Mouse (Mus musculus) neural tube, embryonic 15.5 days (tissue): ENCODE measurements at regions not wholly inside any gene's neighbourhood (a gene's known extent, or its start where the extent isn't known, plus 50 kb on each side); places are given as distances from the start of the nearest gene placed in this dataset.

Source experiments
- ATAC-seq: fragments of 200-750 bp; cut with Nextera tagmentation; 2 replicates; pipeline ENCODE4 v1.8.0; 2017; ENCODE audit warnings: mild to moderate bottlenecking, moderate TSS enrichment, moderate library complexity; ENCODE audit not compliant: low FRiP score
- H3K27ac ChIP-seq: fragments of 300-500 bp; sonication (generic); replicated peaks from 2 replicates; pipeline ENCODE4 v1.5.1; 2015; ENCODE audit warnings: mild to moderate bottlenecking, inconsistent platforms
- H3K27me3 ChIP-seq: fragments of 300-500 bp; sonication (generic); replicated peaks from 2 replicates; pipeline ENCODE4 v1.6.1; 2015; ENCODE audit warnings: inconsistent platforms
- H3K36me3 ChIP-seq: fragments of 300-500 bp; sonication (generic); 2 replicates; pipeline ENCODE4 v1.6.1; 2015; ENCODE audit warnings: inconsistent platforms
- H3K4me1 ChIP-seq: fragments of 300-500 bp; sonication (generic); 2 replicates; pipeline ENCODE4 v1.6.1; 2015; ENCODE audit warnings: inconsistent platforms
- H3K4me2 ChIP-seq: fragments of 300-500 bp; sonication (generic); 2 replicates; pipeline ENCODE4 v1.6.1; 2015; ENCODE audit warnings: inconsistent platforms, mild to moderate bottlenecking, moderate library complexity
- H3K4me3 ChIP-seq: fragments of 300-500 bp; sonication (generic); replicated peaks from 2 replicates; pipeline ENCODE4 v1.5.1; 2015; ENCODE audit warnings: mild to moderate bottlenecking, inconsistent platforms
- H3K9ac ChIP-seq: fragments of 300-500 bp; sonication (generic); replicated peaks from 2 replicates; pipeline ENCODE4 v1.6.1; 2015; ENCODE audit warnings: mild to moderate bottlenecking, inconsistent platforms
- H3K9me3 ChIP-seq: fragments of 300-500 bp; sonication (generic); replicated peaks from 2 replicates; pipeline ENCODE4 v1.6.1; 2016; ENCODE audit warnings: inconsistent platforms
- WGBS: fragments of 180-500 bp; shearing (Covaris S2); methylation state at CpG from one replicate; pipeline ENCODE4 v1.1.7; 2015; ENCODE audit warnings: mixed read lengths; 5-methylcytosine and 5-hydroxymethylcytosine counted together

DNA sequence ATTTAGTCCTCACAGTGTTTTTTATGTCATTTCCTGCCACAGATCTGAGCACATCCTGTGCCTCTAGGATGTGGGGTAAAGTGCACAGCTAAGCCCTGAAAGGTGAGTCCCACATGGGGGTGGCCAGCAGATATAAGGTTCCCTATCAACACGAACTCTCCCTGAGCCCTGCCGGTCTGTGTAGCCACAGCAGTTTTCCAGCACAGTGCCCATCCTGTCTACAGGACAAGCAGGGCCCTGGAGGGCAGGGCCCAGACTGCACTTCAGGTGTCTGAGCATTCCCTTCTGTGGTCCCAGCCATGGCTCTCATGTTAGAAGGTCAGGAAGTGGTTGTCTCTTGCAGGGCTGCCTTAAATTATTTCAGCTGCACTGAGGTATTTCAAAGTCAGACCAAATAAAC is 104.3 kb upstream of the Klf13 start:
- no peaks in the 10 kb centered on the region for H3K9me3 ChIP-seq
- no peak overlapping the region for H3K4me2 ChIP-seq
- no peak overlapping the region for H3K9ac ChIP-seq
- no peak for ATAC-seq
- no peak overlapping the region for H3K4me3 ChIP-seq
- H3K4me1 ChIP-seq, result peaks cover under 1% of the 10 kb centered on the region; the same call in 1 of the 2 replicates
- H3K36me3 ChIP-seq, result no peaks in the 10 kb centered on the region
- no peaks in the 10 kb centered on the region for H3K27me3 ChIP-seq
- WGBS, result 69% methylated on average over 2 of the region's 2 CpGs
- H3K27ac ChIP-seq, result no peak overlapping the region

DNA sequence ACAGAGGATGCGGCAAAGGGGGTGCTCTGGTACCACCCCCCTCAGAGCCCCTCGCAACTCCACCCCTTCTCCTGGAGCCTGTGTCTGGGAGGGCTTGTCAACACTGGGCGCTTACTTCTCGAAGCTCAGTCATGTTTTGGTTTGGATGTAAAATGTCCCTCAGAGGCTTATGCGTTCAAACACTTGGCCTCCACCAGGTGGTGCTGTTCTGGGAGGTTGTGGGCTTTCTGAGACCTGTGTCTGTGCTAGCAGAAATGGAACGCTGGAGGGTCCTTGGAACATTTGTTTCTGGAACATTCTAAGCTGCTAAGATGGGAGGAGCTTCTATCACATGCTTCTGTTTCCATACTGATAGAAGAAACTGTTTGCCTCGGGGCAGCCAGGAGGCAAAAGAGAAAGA is 102.6 kb upstream of the Klf13 start:
- Histone ChIP-seq H3K4me3 (no peak overlapping the region), H3K9ac (no peak overlapping the region), H3K27me3 (no peaks in the 10 kb centered on the region), H3K4me2 (no peak overlapping the region), H3K9me3 (no peaks in the 10 kb centered on the region), H3K36me3 (no peaks in the 10 kb centered on the region), H3K4me1 (no peaks in the 10 kb centered on the region), H3K27ac (no peak overlapping the region)
- 95% methylated on average over 7 of the region's 7 CpGs for WGBS
- ATAC-seq, result no peak

- Histone ChIP-seq H3K27ac (no peak overlapping the region), H3K27me3 (no peaks in the 10 kb centered on the region), H3K9me3 (no peaks in the 10 kb centered on the region), H3K4me1 (no peaks in the 10 kb centered on the region), H3K4me2 (no peak overlapping the region), H3K36me3 (no peaks in the 10 kb centered on the region), H3K9ac (no peak overlapping the region), H3K4me3 (no peak overlapping the region)
- 87% methylated on average over 7 of the region's 7 CpGs for WGBS
- no peak for ATAC-seq
Observed at GRCm38 (mm10) chr7:64040026-64040737, 101.5 kb upstream of the Klf13 start.

- WGBS, result 82% methylated on average over 8 of the region's 8 CpGs
Observed at GRCm38 (mm10) chr7:64037701-64038231, 99.1 kb upstream of the Klf13 start.

DNA sequence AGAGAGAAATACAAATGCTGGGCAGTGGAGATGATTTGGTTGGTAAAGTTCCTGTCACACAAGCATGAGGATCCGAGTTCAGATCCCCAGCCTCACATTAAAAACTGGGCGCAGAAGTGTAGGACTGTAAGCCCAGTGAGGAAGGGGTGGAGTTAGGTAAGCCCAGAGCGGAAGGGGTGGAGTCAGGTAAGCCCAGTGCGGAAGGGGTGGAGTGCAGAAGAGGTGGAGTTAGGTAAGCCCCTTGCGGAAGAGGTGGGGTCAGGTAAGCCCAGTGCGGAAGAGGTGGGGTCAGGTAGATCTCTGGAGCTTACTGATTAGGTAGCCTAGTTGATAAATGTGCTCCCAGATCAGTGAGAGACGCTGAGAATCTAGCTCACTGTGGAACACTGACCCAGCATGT is 97.4 kb upstream of the Klf13 start:
- no peak for ATAC-seq
- 95% methylated on average over 7 of the region's 7 CpGs for WGBS

More at GRCm38 (mm10) chr7:64037701-64038231, 99.1 kb upstream of the Klf13 start:
- H3K27ac ChIP-seq, result no peak overlapping the region
- H3K4me1 ChIP-seq, result no peaks in the 10 kb centered on the region
- H3K9me3 ChIP-seq, result no peaks in the 10 kb centered on the region
- no peaks in the 10 kb centered on the region for H3K27me3 ChIP-seq
- H3K4me3 ChIP-seq, result no peak overlapping the region
- H3K9ac ChIP-seq, result no peak overlapping the region
- no peak for ATAC-seq
- no peaks in the 10 kb centered on the region for H3K36me3 ChIP-seq
- no peak overlapping the region for H3K4me2 ChIP-seq

GRCm38 (mm10) chr7:64035025-64035606 is 96.4 kb upstream of the Klf13 start:
- Histone ChIP-seq H3K4me1 (no peaks in the 10 kb centered on the region), H3K36me3 (no peaks in the 10 kb centered on the region), H3K9ac (no peak overlapping the region), H3K27me3 (no peaks in the 10 kb centered on the region), H3K9me3 (no peaks in the 10 kb centered on the region), H3K4me2 (no peak overlapping the region), H3K4me3 (no peak overlapping the region), H3K27ac (no peak overlapping the region)
- ATAC-seq, result no peak
- 85% methylated on average over 8 of the region's 8 CpGs for WGBS

More for the DNA sequence above, 97.4 kb upstream of the Klf13 start:
- no peaks in the 10 kb centered on the region for H3K9me3 ChIP-seq
- no peaks in the 10 kb centered on the region for H3K36me3 ChIP-seq
- H3K4me1 ChIP-seq, result no peaks in the 10 kb centered on the region
- no peak overlapping the region for H3K4me3 ChIP-seq
- H3K27ac ChIP-seq, result no peak overlapping the region
- no peak overlapping the region for H3K9ac ChIP-seq
- H3K4me2 ChIP-seq, result no peak overlapping the region
- H3K27me3 ChIP-seq, result no peaks in the 10 kb centered on the region

DNA sequence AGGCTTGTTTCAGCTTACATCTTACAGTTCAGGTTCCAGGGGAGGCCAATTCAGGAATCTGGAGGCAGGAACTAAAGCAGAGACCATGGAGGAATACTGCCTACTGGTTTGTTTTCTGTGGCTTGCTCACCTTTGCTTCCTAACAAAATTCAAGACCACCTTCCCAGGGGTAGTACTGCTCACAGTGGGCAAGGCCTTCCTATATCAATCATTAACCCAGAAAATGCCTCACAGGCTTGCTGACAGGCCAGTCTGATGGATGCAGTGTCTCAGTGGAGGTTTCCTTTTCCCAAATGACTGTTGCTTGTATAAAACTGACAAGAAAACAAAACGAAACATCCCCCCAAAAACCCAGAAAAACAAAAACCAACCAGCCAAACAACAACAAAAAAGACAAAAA is 95.8 kb upstream of the Klf13 start:
- ATAC-seq, result no peak
- Histone ChIP-seq H3K27ac (no peak overlapping the region), H3K4me2 (no peak overlapping the region), H3K36me3 (no peaks in the 10 kb centered on the region), H3K9ac (no peak overlapping the region), H3K4me3 (no peak overlapping the region), H3K9me3 (no peaks in the 10 kb centered on the region), H3K4me1 (no peaks in the 10 kb centered on the region), H3K27me3 (no peaks in the 10 kb centered on the region)
- 70% methylated on average over 1 of the region's 1 CpGs for WGBS

DNA sequence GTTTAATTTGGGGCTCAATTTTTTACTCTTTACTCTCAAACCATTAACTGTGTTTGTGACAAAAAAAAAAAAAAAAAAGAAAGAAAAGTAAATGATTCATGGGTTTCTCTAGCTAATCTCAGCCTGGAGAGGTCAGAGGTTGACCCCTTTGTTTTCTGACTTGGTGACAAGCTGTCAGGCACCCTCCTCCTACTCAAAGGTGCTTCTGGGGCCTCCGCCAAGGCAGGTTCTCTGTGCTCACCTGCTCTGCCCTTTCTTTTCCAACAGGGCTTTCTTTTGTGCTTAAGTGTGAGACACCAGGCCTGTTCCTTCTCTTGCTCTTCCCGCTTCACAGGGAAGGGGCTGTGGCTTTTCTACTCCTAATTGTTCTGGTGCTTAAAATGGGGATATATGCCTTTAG is 94.7 kb upstream of the Klf13 start:
- no peak for ATAC-seq
- no peak overlapping the region for H3K9ac ChIP-seq
- no peak overlapping the region for H3K4me2 ChIP-seq
- no peaks in the 10 kb centered on the region for H3K9me3 ChIP-seq
- no peaks in the 10 kb centered on the region for H3K36me3 ChIP-seq
- no peaks in the 10 kb centered on the region for H3K27me3 ChIP-seq
- H3K27ac ChIP-seq, result no peak overlapping the region
- WGBS, result 75% methylated on average over 2 of the region's 2 CpGs
- no peak overlapping the region for H3K4me3 ChIP-seq
- no peaks in the 10 kb centered on the region for H3K4me1 ChIP-seq

- H3K4me3 ChIP-seq, result no peak overlapping the region
- no peaks in the 10 kb centered on the region for H3K9me3 ChIP-seq
- no peak for ATAC-seq
- WGBS, result 77% methylated on average over 9 of the region's 9 CpGs
- no peak overlapping the region for H3K27ac ChIP-seq
- H3K27me3 ChIP-seq, result no peaks in the 10 kb centered on the region
- H3K36me3 ChIP-seq, result no peaks in the 10 kb centered on the region
- H3K4me1 ChIP-seq, result no peaks in the 10 kb centered on the region
- H3K4me2 ChIP-seq, result no peak overlapping the region
- no peak overlapping the region for H3K9ac ChIP-seq
Observed at GRCm38 (mm10) chr7:64032921-64033354, 94.2 kb upstream of the Klf13 start.

GRCm38 (mm10) chr7:64030650-64031049 is 91.9 kb upstream of the Klf13 start:
- Histone ChIP-seq H3K9ac (no peak overlapping the region), H3K9me3 (no peaks in the 10 kb centered on the region), H3K4me3 (no peak overlapping the region), H3K27me3 (no peaks in the 10 kb centered on the region), H3K4me1 (no peaks in the 10 kb centered on the region), H3K4me2 (no peak overlapping the region), H3K36me3 (no peaks in the 10 kb centered on the region), H3K27ac (no peak overlapping the region)
- ATAC-seq, result no peak
- 98% methylated on average over 2 of the region's 2 CpGs for WGBS

GRCm38 (mm10) chr7:64027100-64027499 is 88.4 kb upstream of the Klf13 start:
- Histone ChIP-seq H3K27me3 (no peaks in the 10 kb centered on the region), H3K36me3 (no peaks in the 10 kb centered on the region), H3K9ac (no peak overlapping the region), H3K4me1 (no peaks in the 10 kb centered on the region), H3K9me3 (no peaks in the 10 kb centered on the region), H3K4me2 (no peak overlapping the region), H3K4me3 (no peak overlapping the region), H3K27ac (no peak overlapping the region)
- WGBS, result 90% methylated on average over 7 of the region's 7 CpGs
- ATAC-seq, result 0 out of 2 replicates have a peak, but pooled peaks have one; percentile 26

DNA sequence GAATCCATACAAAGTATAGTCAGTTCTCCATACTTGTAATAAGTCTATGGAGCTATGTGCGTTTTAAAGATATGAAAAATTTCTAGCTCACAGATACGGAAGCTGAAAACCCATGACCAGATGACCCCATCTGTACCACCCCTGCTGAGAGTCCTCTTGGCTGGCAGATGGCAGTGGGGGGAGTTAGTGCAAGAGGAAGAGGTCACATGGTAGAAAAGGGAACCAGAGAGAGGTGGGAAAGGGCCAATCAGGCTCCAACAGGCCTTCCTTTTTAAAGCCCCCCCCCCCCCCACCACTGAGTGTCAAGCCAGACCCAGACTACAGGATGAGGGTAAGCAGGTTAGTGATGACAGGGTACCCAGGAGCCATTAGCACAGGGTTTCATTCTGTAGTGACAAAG is 86.4 kb upstream of the Klf13 start:
- no peaks in the 10 kb centered on the region for H3K27me3 ChIP-seq
- H3K36me3 ChIP-seq, result no peaks in the 10 kb centered on the region
- 79% methylated on average over 2 of the region's 2 CpGs for WGBS

More for the DNA sequence above, 86.4 kb upstream of the Klf13 start:
- H3K4me1 ChIP-seq, result no peaks in the 10 kb centered on the region; the same call in 1 of the 2 replicates
- no peak overlapping the region for H3K27ac ChIP-seq
- no peak overlapping the region for H3K4me2 ChIP-seq
- no peaks in the 10 kb centered on the region for H3K9me3 ChIP-seq
- no peak for ATAC-seq
- no peak overlapping the region for H3K4me3 ChIP-seq
- no peak overlapping the region for H3K9ac ChIP-seq
